Mouse (Mus musculus): Measurements from ENCODE around the gene Tmem39b. TPM values are rescaled to one million over a fixed set of nuclear protein-coding genes. Genes with fewer than 3 reads are reported as not detected.

Gene Tmem39b
- polyA plus RNA-seq, 1 experiment, result 25.7 TPM

DNA sequence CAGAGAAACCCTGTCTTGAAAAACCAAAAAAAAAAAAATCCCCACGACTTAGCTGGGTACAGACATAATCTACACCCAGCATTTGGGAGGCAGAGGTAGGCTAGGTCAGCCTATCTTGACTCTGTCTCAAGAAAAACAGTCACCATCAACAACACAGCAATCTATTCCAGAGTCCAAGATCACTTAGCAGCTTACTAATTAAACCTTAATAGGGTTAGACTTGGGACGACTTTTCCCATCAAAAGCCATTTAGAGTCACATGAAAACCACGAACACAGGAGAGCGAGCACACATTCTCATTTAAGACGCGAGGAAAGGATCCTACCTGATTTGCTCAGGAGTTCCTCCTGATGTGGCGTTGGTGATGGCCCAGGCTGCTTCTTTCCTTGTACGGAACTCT, 46.3 kb downstream of the Tmem39b start:
- WGBS, result 91% methylated on average over 8 of the region's 8 CpGs
- Histone ChIP-seq H3K4me3 (replicated peaks; ENCODE audit: extremely low read depth, low read depth, low read length) (no peak overlapping the region), H3K4me1 (ENCODE audit: control insufficient read depth, insufficient read depth, low read length) (no peaks in the 10 kb centered on the region)
- TF ChIP-seq POLR2A (IDR thresholded peaks at IDR 0.05; ENCODE audit: borderline replicate concordance, extremely low read depth, low read depth, low read length) (no peak), CTCF (IDR thresholded peaks at IDR 0.05; ENCODE audit: insufficient read depth, low read length) (no peak)
- DNase-seq, result no peak

DNA sequence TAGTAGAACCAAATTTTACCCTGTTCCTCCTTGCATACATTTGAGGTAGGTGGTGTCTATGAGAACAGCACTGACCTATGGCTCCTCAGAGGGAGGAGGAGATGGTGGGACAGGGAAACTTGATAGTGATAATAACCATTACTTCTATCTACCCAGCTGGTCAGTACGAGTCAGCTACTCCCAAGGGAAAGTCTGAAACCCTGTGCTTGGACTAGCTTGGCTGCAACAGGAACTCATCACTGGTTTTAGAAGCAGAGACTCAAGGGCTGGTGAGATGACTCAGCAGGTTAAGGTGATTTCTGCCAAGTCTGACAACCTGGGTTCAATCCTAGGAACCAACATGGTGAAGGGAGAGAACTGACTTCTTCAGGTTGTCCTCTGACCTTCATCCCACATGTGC, 48.0 kb downstream of the Tmem39b start:
- WGBS, result 72% methylated on average over 1 of the region's 1 CpGs
- no peak for DNase-seq
- Histone ChIP-seq H3K4me1 (ENCODE audit: control insufficient read depth, insufficient read depth, low read length) (no peaks in the 10 kb centered on the region), H3K4me3 (replicated peaks; ENCODE audit: extremely low read depth, low read depth, low read length) (no peak overlapping the region)
- TF ChIP-seq CTCF (IDR thresholded peaks at IDR 0.05; ENCODE audit: insufficient read depth, low read length) (no peak), POLR2A (IDR thresholded peaks at IDR 0.05; ENCODE audit: borderline replicate concordance, extremely low read depth, low read depth, low read length) (no peak)

DNA sequence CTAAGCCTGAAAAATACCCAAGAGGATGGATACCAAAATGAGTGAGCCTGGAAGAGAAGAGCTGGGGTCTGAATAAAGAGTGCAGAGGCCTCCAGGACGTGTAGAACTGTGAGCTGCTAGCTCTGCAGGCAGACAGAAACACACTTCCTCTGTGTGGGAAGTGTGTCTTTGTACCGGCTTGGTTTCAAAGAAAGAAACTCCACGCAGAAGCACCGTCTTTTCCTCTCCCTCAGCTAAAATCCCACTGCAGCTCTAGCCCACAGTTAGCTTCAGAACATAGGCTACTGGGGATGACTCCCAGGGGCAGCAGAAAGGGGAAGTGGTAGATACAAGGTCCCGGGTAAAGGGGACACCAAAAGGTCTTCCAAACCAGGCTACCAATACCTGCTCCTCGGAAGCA, 51.4 kb downstream of the Tmem39b start:
- WGBS, result 85% methylated on average over 6 of the region's 6 CpGs
- DNase-seq, result no peak
- no peaks in the 10 kb centered on the region for H3K4me1 ChIP-seq (ENCODE audit: control insufficient read depth, insufficient read depth, low read length)

DNA sequence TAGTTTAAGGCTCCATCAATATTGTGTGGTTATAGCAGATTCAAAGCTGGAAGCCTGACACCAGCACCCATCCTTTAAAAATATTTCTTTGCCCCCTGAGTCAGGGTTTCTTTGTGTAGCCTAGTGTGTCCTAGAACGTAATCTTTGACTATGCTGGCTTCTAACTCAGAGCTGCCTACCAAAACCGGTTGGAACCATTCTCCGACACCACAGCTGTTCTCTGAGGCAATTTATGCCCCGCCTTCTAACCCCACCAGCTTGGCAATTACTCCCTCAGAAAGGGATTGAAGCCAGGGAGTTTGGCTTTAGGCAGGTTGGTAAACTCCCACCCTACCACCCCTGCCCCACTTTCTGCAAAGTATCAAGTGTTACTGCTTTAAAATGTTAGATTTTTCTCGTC, 54.9 kb downstream of the Tmem39b start:
- H3K4me1 ChIP-seq (ENCODE audit: control insufficient read depth, insufficient read depth, low read length), result peaks cover 11% of the 10 kb centered on the region
- TF ChIP-seq CTCF (IDR thresholded peaks at IDR 0.05; ENCODE audit: insufficient read depth, low read length) (no peak), POLR2A (IDR thresholded peaks at IDR 0.05; ENCODE audit: borderline replicate concordance, extremely low read depth, low read depth, low read length) (no peak)
- WGBS, result 50% methylated on average over 5 of the region's 5 CpGs
- DNase-seq, result no peak
- no peak overlapping the region for H3K4me3 ChIP-seq (replicated peaks; ENCODE audit: extremely low read depth, low read depth, low read length)

More for the DNA sequence above, 51.4 kb downstream of the Tmem39b start:
- TF ChIP-seq CTCF (IDR thresholded peaks at IDR 0.05; ENCODE audit: insufficient read depth, low read length) (no peak), POLR2A (IDR thresholded peaks at IDR 0.05; ENCODE audit: borderline replicate concordance, extremely low read depth, low read depth, low read length) (no peak)
- no peak overlapping the region for H3K4me3 ChIP-seq (replicated peaks; ENCODE audit: extremely low read depth, low read depth, low read length)

DNA sequence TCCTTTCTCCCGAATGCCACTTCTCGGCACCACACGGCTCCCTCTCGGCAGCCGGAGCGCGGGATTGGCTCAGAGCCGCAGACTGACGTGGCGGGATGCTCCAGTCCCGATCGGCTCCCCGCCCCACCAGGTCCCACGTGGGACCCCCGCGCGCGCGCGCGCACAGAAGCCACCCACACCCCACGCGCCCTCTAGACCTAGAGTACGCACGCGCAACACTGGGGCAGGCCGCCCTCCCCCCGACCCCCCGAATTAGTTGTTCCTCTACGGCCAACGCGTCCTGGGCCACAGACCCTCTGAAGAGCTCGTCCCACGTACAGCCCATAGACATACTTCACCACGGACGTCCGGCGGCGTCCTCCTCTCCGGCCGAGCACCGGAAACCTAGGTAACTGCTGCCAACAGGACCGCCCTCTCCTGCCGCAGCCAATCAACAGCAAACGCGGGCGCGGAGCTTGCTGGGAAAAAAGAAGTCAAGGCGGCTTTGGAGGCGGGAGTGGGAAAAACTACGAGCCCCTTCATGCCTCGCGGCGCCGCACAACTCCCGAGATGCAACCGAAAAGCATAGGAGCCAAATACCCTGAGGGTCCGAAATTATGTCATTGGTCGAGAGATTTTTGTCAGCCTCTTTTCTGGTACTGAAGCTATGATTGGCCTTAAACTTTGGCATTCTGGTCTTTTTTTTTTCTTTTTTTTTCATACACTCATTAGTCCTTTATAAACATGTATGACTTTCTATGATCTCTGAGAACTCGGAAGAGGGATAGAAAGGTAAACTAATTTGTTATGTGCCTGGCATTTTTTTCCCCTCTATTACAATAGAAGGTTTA, 55.8 kb downstream of the Tmem39b start, which contains the start of gene Txlna:
TSS of gene Txlna (minus strand) at position 428 of the 830 bp plus-strand sequence.
- under 1% methylated on average over 60 of the region's 60 CpGs for WGBS
- peaks cover 11% of the 10 kb centered on the region for H3K4me1 ChIP-seq (ENCODE audit: control insufficient read depth, insufficient read depth, low read length)
- H3K4me3 ChIP-seq (replicated peaks; ENCODE audit: extremely low read depth, low read depth, low read length), result peak within 1 kb of the TSS; percentile 90
- DNase-seq, result peak; percentile 94
- no peak for TF ChIP-seq CTCF (IDR thresholded peaks at IDR 0.05; ENCODE audit: insufficient read depth, low read length)
- peak; percentile 88 for TF ChIP-seq POLR2A (IDR thresholded peaks at IDR 0.05; ENCODE audit: borderline replicate concordance, extremely low read depth, low read depth, low read length)

DNA sequence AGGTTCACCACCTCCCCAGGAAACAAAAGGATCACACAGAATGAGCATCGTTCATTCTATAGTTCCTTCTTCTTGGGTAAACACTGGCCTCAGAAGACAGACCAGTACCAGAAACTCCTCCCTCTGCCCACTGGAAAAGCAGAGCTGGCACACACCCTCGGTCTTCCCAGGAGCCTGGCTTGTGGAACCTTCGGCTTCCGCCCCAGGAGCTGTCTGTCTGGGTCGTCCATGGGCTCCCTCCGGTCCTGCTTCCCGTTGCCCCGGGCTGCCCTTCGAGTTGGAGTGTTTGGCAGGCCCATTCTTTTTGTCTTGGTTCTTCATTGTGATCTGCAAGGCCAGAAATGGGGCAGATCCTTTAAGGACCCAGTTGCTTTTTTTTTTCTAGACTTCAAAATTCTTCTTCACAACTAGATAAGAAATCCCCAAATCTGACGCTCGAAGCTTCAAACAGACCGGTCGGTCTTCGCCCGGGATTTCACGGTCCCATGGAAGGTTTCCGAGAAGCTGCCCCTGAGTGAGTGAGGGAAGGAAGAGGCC, 56.5 kb downstream of the Tmem39b start:
- under 1% methylated on average over 17 of the region's 17 CpGs for WGBS
- 0 out of 2 replicates have a peak, but pooled peaks have one; percentile 12 for TF ChIP-seq POLR2A (IDR thresholded peaks at IDR 0.05; ENCODE audit: borderline replicate concordance, extremely low read depth, low read depth, low read length)
- no peak for TF ChIP-seq CTCF (IDR thresholded peaks at IDR 0.05; ENCODE audit: insufficient read depth, low read length)
- peaks cover 11% of the 10 kb centered on the region for H3K4me1 ChIP-seq (ENCODE audit: control insufficient read depth, insufficient read depth, low read length)
- H3K4me3 ChIP-seq (replicated peaks; ENCODE audit: extremely low read depth, low read depth, low read length), result peak overlapping the region; percentile 90
- DNase-seq, result no peak

DNA sequence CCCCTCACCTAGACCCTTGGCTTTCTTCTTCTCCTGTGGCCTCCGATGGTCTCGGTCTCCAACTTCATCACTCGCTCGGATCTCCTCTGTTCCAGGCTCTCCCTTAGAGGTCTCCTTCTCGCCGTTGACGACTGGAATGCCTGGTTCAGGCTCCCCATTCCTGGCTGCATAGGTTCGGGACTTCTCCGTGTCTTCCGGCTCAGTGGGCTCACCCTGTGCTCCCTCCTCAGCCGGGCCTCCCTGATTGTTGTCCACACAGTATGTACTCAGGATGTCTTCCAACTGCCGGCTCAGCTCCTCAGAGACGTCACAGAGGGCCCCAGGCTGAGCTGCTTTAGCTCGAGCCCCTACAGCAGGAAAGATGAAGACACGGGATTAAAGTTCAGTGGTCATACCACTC, 57.4 kb downstream of the Tmem39b start:
- Histone ChIP-seq H3K4me1 (ENCODE audit: control insufficient read depth, insufficient read depth, low read length) (peaks cover 11% of the 10 kb centered on the region), H3K4me3 (replicated peaks; ENCODE audit: extremely low read depth, low read depth, low read length) (no peak overlapping the region)
- DNase-seq, result no peak
- TF ChIP-seq POLR2A (IDR thresholded peaks at IDR 0.05; ENCODE audit: borderline replicate concordance, extremely low read depth, low read depth, low read length) (no peak), CTCF (IDR thresholded peaks at IDR 0.05; ENCODE audit: insufficient read depth, low read length) (no peak)
- 67% methylated on average over 15 of the region's 15 CpGs for WGBS

DNA sequence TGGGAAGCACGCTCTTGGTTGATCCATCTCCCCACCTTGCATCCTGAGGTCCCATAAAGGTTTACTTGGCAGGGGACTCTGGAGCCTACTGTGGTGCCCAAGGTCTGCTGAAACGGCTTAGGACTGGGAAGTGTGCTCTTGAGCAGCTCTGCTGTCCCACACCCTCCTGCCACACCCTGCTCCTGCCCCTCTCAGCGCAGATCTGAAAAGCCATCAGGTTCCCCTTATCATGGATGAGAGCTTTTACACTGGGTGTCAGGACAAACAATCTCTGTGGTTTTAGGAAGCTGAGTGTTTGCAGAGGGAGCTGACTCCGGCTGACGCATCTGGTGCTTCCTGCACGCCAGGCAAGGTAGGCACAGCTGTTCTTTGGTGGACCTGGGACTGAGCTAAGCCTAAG, 62.8 kb downstream of the Tmem39b start:
- H3K4me3 ChIP-seq (replicated peaks; ENCODE audit: extremely low read depth, low read depth, low read length), result no peak overlapping the region
- DNase-seq, result no peak
- H3K4me1 ChIP-seq (ENCODE audit: control insufficient read depth, insufficient read depth, low read length), result peaks cover 9% of the 10 kb centered on the region
- TF ChIP-seq POLR2A (IDR thresholded peaks at IDR 0.05; ENCODE audit: borderline replicate concordance, extremely low read depth, low read depth, low read length) (no peak), CTCF (IDR thresholded peaks at IDR 0.05; ENCODE audit: insufficient read depth, low read length) (no peak)
- WGBS, result 75% methylated on average over 6 of the region's 6 CpGs

DNA sequence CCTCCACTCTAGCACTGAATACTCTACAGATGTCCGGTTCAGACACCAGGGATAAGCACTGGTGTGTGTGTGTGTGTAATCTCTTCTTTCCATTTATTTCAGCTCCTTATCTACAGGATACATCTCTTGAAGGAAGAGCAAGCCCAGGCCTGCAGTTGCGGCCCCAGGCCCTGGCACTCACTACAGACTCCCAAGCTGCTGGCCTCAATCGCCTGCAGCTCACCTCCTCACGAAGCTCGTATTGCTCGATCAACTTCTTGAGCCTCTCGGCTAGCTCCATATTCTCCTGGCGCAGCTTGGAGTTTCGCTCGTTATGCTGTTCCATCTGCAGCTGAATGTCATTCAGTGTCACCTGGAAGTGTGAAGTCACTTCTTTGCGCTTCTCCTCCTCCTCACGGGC, 64.8 kb downstream of the Tmem39b start:
- 67% methylated on average over 12 of the region's 12 CpGs for WGBS
- H3K4me1 ChIP-seq (ENCODE audit: control insufficient read depth, insufficient read depth, low read length), result peaks cover 12% of the 10 kb centered on the region
- no peak overlapping the region for H3K4me3 ChIP-seq (replicated peaks; ENCODE audit: extremely low read depth, low read depth, low read length)
- DNase-seq, result no peak
- TF ChIP-seq CTCF (IDR thresholded peaks at IDR 0.05; ENCODE audit: insufficient read depth, low read length) (no peak), POLR2A (IDR thresholded peaks at IDR 0.05; ENCODE audit: borderline replicate concordance, extremely low read depth, low read depth, low read length) (no peak)

DNA sequence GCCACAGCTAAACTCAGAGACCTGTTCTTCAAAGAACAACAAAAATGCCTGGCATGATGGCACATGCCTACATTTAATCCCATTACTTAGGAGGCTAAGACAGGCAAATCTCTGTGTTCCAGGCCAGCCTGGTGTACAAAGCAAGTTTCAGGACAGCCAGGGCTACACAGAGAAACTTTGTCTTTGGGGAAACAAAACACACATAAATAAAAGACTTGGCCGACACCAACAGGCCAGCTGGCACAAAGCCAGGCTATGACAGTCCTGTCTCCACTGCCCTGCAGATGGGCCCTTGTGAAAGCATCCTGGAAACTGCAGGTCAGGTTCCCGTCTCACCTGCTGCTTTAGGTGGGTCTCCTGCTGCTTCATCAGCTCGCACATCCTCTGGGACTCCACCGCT, 65.7 kb downstream of the Tmem39b start:
- WGBS, result 56% methylated on average over 4 of the region's 4 CpGs
- H3K4me3 ChIP-seq (replicated peaks; ENCODE audit: extremely low read depth, low read depth, low read length), result no peak overlapping the region
- no peak for TF ChIP-seq CTCF (IDR thresholded peaks at IDR 0.05; ENCODE audit: insufficient read depth, low read length)
- no peak for TF ChIP-seq POLR2A (IDR thresholded peaks at IDR 0.05; ENCODE audit: borderline replicate concordance, extremely low read depth, low read depth, low read length)
- no peak for DNase-seq
- peaks cover 14% of the 10 kb centered on the region for H3K4me1 ChIP-seq (ENCODE audit: control insufficient read depth, insufficient read depth, low read length)

Other genes starting within 250 kb of the Tmem39b start
- gene Bsdc1, start 235.3 kb downstream of the Tmem39b start, polyA plus RNA-seq (2012; rRNA removed), result 18.9 and 28.4 TPM in 2 replicates
- gene Tssk3, start 205.8 kb downstream of the Tmem39b start, polyA plus RNA-seq (2012; rRNA removed), result 0.12 TPM in 1 of 2 replicates, not detected in the other
- 0.80 and 1.1 TPM in 2 replicates for gene Fam229a, start 205.6 kb downstream of the Tmem39b start, polyA plus RNA-seq (2012; rRNA removed)
- gene Marcksl1, start 183.3 kb downstream of the Tmem39b start, polyA plus RNA-seq (2012; rRNA removed), result 16.6 and 18.6 TPM in 2 replicates
- gene Hdac1, start 154.1 kb downstream of the Tmem39b start, polyA plus RNA-seq (2012; rRNA removed), result 35.3 and 64.8 TPM in 2 replicates
- 7.9 and 11.8 TPM in 2 replicates for gene Lck, start 123.2 kb downstream of the Tmem39b start, polyA plus RNA-seq (2012; rRNA removed)
- gene Fam167b, start 118.3 kb downstream of the Tmem39b start, polyA plus RNA-seq (2012; rRNA removed), result 1.9 and 2.7 TPM in 2 replicates
- gene Eif3i, start 96.2 kb downstream of the Tmem39b start, polyA plus RNA-seq (2012; rRNA removed), result 148 and 197 TPM in 2 replicates
- 136 and 158 TPM in 2 replicates for gene Tmem234, start 96.2 kb downstream of the Tmem39b start, polyA plus RNA-seq (2012; rRNA removed)
- 16.0 and 17.8 TPM in 2 replicates for gene Dcdc2b, start 82.6 kb downstream of the Tmem39b start, polyA plus RNA-seq (2012; rRNA removed)
- gene Iqcc, start 77.7 kb downstream of the Tmem39b start, polyA plus RNA-seq (2012; rRNA removed), result 31.1 and 36.5 TPM in 2 replicates
- gene Ccdc28b, start 72.9 kb downstream of the Tmem39b start, polyA plus RNA-seq (2012; rRNA removed), result 20.6 and 34.1 TPM in 2 replicates
- 30.0 and 36.7 TPM in 2 replicates for gene Txlna, start 55.8 kb downstream of the Tmem39b start, polyA plus RNA-seq (2012; rRNA removed)
- 16.6 and 26.3 TPM in 2 replicates for gene Kpna6, start 24.1 kb downstream of the Tmem39b start, polyA plus RNA-seq (2012; rRNA removed)
- 34.8 and 44.5 TPM in 2 replicates for gene Khdrbs1, start 45.5 kb upstream of the Tmem39b start, polyA plus RNA-seq (2012; rRNA removed)
- 40.3 and 50.2 TPM in 2 replicates for gene Ptp4a2, start 114.4 kb upstream of the Tmem39b start, polyA plus RNA-seq (2012; rRNA removed)
- gene Spocd1, start 232.4 kb upstream of the Tmem39b start, polyA plus RNA-seq (2012; rRNA removed), result 0.09 TPM in 1 of 2 replicates, not detected in the other

Data from lung, adult 2 months (tissue).